Mouse (Mus musculus) ovary, postnatal 14 days (tissue): ENCODE results near the gene Tie1.

Experiments
- DNase-seq: peaks from one replicate; pipeline ENCODE4 v3.0.0; 2022; ENCODE audit warnings: low spot score

The Tie1 gene

DNA sequence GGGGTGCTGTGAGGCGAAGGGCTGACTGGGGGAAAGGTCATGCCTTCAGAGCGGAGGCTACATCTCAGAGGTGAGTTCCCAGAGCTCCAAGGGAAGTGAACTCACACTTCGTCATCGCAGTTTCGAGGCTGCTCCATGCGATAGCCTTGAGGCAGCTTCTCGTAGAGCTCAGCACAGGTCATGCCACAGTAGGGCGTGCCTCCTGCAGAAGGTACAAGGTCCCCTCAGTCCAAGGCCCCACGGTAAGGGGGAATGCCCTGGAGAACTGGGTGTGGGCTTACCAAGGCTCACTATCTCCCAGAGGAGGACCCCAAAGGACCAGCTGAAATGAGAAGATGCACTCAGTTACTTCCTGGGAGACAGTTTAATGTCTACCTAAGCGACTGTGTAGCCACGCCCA lies 17.2 kb downstream of the Tie1 start:
- DNase-seq: no peak

GRCm38 (mm10) chr4:118471281-118471680 lies 18.6 kb downstream of the Tie1 start:
- no peak for DNase-seq

DNA sequence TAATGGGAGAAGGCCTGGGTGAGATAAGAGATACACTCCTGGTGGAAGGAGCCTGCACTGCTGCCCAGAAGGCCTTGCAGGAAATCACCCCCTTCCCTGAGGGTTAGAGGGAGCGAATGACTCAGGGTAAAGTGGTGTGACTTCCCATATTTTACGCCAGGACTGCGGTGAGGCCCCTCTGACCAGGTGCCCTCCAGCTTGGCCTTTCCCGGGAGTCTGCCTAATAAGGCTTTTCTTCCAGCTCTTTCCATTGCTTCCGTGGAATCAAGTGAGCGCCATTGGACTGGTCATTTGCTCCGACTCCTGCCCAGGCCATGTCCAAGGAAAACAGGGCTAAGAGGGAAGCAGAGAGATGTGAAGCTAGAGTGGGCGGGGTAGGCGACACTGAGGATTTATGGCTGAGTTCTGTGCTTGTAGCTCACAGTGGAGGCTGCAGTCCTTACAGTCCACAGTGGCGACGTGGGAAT lies 24.1 kb downstream of the Tie1 start:
- no peak for DNase-seq

DNA sequence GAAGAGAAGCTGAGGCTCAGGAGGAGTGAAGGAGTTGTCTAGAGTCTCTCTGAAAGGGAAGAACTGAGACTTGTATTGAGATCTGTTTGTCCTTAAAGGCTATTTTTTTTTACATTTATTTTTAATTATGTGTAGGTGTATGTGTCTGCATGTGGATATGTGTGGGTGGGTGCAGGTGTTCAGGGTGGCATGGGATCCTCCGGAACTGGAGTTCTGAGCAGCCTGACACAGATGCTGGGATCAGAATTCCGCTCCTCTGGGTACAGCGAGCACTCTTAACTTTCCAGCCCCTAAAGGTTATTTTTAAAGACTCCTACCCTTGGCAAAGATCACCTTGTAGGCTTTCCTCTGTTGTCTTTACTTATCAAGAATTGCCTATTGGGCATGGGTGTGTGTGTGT lies 24.9 kb downstream of the Tie1 start:
- DNase-seq: no peak

GRCm38 (mm10) chr4:118457345-118457975 lies 32.4 kb downstream of the Tie1 start, which contains the start of gene Mpl:
Gene Mpl, minus strand, starts transcription at chr4:118457513.
- no peak for DNase-seq

DNA sequence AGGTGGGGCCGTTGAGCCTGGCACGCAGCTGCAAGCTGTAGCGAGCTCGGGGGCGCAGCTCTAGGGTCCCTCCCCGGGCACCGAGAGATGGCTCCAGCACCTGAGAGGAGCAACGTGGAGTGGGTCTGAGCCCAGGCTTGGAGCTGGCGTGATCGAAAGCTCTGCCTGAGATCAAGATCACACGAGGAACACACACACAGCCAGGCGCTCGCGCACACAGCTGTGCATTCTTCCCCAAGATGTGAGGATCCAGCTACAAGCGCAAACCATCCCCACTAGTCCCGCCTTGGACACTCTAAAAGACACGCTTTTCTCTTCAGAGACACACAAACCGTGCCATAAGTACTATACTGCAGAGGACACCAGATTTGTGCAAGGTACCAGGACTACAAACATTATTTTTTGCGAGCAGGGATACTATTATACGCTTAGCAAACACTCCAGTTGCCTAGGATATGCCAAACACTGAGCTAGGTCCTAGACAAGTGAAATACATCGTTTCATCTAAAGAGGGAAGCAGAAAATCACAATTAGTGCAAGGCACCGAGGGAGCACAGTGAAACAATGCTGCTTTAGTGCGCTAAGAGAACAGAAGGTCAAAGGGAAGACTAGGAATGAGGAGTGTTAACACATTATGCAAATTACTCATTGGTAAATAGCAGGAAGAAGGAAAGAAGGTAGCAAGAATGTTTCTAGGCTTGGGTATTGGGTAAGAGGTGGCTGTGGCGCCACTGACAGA lies 43.3 kb downstream of the Tie1 start:
- DNase-seq: no peak

- peak; percentile 31 for DNase-seq
These were observed 44.0 kb downstream of the Tie1 start for GRCm38 (mm10) chr4:118445781-118446414.

GRCm38 (mm10) chr4:118445088-118445487 lies 44.8 kb downstream of the Tie1 start:
- no peak for DNase-seq

DNA sequence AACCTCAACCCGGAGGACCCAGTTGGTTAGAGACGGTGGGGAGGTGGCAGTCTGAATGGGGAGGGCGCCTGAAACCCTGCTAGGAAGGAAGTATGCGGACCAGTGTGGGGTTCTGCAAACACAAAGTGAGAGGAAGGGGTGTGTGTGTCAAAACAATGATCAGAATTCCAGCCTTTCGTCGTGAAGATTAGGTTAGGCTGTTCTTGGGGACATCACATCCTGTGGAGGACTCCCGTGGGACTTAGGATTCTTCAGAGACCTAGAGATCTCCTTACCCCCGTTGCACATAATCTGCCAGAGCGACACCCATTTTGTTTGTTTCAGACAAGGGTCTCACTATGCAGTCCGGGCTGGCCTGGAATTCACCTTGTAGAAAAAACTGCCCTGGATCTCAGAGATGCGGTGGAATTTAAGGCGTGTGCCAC lies 52.0 kb downstream of the Tie1 start:
- DNase-seq: no peak

DNA sequence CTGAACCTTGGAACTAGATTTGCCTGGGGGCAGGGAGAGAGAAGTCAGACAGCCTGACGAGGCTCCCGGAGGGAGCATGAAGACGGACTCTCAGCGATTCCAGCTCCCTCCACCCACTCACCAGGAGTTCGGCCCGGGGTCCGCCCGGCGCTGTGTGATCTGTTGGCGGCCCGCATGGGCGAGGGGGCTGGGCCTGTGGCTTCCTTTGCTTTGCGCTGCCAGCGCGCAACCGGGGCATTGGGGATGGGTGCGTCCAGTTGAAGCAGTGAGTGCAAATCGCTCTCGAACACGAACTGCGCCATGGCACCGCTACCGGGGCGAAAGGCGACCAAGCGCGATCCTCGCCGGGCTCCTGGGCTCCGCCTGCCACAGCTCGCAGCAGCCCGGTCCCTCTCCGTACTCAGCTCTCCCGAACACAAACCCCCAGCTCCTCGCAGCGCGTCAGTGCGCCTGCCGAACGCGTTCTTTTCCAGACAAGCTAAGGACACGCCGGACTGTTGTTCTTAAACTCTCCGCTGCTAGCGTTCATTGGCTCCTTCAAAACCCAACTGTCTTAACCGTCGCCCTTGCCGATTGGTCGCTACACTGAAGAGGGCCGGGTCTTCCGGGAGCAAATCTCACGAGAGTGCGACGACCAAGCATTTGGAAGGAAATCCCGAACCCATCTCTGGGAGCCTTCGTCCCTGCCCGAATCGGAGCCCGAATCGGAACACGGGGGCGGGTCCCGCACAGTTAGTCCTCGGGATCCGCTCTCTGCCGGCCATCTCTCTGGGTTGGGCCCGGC lies 52.8 kb downstream of the Tie1 start, which contains the start of gene Cdc20:
TSS of gene Cdc20 (minus strand) at position 533 of the 784 bp plus-strand sequence.
- DNase-seq: peak; percentile 84

DNA sequence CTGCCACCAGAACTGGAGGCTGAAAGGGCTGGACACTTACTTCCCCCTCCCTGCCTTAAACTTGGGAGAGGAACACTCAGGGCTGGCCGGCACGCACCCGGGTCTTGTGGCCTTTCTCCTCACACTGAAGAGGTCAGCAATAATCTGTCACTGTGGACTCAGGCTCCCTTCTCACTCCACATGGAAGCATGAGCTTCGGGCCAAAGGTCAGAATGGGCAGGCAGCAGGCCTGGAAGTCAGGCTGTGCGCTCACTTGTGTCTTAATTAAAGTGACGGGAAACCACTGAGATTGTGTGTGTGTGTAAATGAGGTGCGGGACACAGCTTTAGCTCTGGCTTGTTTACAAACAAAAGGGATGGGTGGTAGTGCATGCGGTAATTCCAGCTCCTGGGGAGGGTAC lies 57.5 kb downstream of the Tie1 start:
- DNase-seq: no peak

DNA sequence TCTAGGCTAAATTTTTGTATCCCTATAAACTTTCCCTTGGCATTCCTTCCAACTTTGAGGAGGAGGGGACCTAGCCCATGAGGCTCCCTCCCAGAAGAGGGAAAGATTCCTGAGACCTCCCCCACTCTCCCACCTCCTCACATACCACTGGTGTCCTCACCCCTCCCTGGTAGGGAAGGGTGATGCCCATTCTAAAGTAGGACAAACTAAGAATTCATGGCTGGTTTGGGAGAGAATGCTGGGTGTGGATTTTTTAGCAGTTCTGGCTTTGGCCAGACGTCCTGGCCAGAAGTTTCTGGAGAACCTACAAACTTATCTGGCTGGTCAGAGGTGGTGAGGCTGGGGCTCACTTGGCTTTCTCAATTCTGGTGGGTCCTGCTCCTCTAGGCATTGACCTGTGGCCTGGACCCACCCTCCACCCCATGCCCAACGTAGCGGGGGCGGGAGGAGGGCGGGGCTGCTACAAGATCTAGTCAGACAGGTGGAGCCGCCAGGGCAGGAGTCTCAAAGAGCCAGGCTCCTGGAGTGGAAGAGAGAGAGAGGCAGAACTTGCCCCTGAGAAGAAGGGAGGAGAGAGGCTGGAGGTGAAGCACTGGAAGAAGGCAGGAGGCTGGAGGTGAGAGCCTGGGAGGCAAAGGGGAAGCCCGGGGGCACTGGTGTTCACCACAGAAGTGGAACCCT lies 60.5 kb downstream of the Tie1 start:
- DNase-seq: no peak

DNA sequence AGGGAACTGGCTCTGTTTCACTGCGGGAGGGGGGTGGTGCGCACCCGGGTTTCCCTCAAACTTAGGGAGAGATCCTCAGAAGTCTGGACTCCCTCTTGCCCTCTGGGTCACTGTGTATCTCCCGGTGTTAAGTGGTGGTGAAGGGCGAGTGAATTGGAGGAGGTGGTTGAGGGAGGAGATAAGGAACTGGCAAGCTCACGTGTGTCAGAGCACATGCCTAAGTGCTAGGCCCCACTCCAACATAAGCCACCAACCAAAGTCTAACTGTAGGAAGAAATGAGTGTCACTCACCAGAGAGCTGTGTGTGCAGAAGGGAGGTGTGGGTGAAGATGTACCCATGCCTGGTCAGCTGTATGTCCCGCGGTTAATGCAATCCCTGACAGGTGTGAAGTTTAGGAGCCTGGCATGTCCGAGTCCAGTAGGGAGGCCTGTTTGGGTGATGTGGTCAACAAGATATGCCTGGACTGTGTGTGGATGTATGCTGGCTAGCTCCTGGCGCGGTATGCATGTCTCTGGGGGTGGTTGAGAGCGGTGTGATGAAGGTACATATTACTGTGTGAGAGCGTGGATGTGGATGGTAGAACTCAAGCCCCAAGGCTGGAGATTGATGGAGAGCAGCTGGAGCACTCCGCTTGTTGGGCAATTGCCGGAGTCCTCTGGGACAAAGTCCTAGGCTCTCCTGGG lies 61.2 kb downstream of the Tie1 start:
- DNase-seq: no peak

DNA sequence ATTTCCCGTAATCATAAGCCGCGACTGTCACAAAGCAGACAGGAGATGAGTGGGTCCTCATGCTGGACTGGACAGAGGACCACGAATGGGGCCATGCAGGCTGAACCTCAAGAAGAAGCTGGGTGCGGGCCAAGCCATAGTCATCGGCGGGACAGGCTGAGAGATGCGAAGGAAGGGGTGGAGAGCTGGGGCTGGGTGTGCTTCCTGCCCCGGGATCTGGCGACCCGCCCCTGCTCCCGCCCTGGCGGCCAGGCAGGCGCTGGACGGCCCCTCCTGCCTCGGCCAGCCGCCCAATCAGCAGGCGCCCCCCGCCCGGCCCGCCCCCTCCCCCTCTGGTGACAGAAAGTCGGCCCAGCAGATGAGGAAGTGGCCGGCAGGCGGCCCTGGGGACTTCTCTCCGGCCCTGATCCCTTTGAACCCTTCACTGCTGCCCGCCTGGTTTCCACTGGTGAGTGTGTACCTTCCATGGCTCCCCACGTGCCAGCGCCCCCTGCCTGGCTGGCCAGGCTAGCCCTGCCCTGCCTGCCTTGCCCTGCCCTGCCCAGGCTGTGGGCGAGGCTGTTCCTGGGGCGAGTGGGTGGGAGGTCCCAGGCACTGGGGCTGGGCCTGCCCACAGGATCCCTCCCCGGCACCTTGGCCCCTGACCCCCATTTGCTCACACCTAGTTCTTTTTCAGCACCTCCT lies 62.0 kb downstream of the Tie1 start, which contains the start of gene Elovl1:
TSS of gene Elovl1 (plus strand) at position 326 of the 684 bp plus-strand sequence.
- DNase-seq: peak; percentile 85

DNA sequence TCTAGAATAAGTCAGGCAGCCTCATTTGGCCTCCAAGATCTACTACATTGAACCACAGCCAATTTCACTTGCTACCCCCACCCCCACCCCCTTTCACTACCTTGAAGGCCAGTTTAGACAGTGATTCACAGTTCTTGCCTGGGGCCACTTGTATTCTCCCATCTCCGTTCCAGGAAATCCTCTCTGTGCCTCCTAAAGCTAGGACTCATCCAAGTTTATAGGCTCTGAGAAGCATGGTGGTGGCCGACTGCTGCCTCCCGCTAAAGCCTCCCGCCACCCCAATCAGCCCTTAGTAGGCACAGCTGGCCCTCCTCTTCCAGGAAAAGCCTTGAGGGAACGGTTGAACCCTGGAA lies 62.5 kb downstream of the Tie1 start:
- DNase-seq: no peak

- no peak for DNase-seq
These were observed 64.5 kb downstream of the Tie1 start for GRCm38 (mm10) chr4:118425374-118425773.

- DNase-seq: no peak
These were observed 65.2 kb downstream of the Tie1 start for GRCm38 (mm10) chr4:118424541-118425160.

- no peak for DNase-seq
These were observed 68.5 kb downstream of the Tie1 start for GRCm38 (mm10) chr4:118421384-118421783.
